Mouse (Mus musculus) limb, embryonic 10.5 days (tissue): ENCODE results near the gene Lipm. TPM values are rescaled to one million over a fixed set of nuclear protein-coding genes. Genes with fewer than 3 reads are reported as not detected.

ENCODE experiments used
- DNase-seq: peaks from one replicate; pipeline ENCODE4 v3.0.0-alpha.2; 2017; ENCODE audit warnings: low spot score
- H3K27ac ChIP-seq: fragments of 300-500 bp; sonication (generic); 2 replicates; pipeline ENCODE4 v1.5.1; 2016; ENCODE audit warnings: mild to moderate bottlenecking
- H3K27me3 ChIP-seq: fragments of 300-500 bp; sonication (generic); 2 replicates; pipeline ENCODE4 v1.6.1; 2016; ENCODE audit warnings: low read depth, mild to moderate bottlenecking; ENCODE audit not compliant: poor library complexity, severe bottlenecking
- H3K36me3 ChIP-seq: fragments of 300-500 bp; sonication (generic); 2 replicates; pipeline ENCODE4 v1.6.1; 2016; ENCODE audit warnings: mild to moderate bottlenecking, moderate library complexity
- H3K4me1 ChIP-seq: fragments of 300-500 bp; sonication (generic); 2 replicates; pipeline ENCODE4 v1.6.1; 2016
- H3K4me3 ChIP-seq: fragments of 300-500 bp; sonication (generic); 2 replicates; pipeline ENCODE4 v1.5.1; 2016; ENCODE audit warnings: mild to moderate bottlenecking, moderate library complexity
- H3K9me3 ChIP-seq: fragments of 300-500 bp; sonication (generic); replicated peaks from 2 replicates; pipeline ENCODE4 v1.6.1; 2016; ENCODE audit warnings: mild to moderate bottlenecking
- WGBS: fragments of 180-500 bp; shearing (Covaris S2); methylation state at CpG from one replicate; pipeline ENCODE4 v1.1.7; 2016; 5-methylcytosine and 5-hydroxymethylcytosine counted together
- polyA plus RNA-seq: library from polyadenylated mRNA; unstranded; fragments of >200 nt; fragmentation: Nextera tagmentation; extraction: Ambion mirVana; gene quantifications from 2 replicates; pipeline ENCODE4 v1.2.1, GENCODE M21; 2016

The Lipm gene
- polyA plus RNA-seq = not detected in 2 replicates

DNA sequence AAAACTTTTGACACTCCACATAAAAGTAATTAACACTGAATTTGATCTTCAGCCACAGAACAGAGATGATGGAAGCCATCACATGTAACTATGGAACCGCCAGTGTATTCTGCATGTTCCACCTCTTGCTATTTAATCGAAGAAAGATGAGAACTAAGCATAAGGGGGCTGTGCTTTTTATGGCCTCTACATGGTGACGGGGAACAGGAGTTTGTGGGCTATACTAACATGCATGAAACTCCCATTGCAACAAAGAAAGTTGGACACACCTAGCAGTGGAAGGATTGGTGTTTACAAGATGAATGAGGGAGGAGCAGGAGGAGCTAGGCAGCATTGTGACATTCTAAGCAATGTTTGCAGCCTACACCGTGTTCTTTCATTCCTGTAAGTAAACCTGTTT is at the start of gene Lipm:
Gene Lipm (plus strand): TSS at position 301 of the 400 bp plus-strand sequence.
- Histone ChIP-seq H3K36me3 (no peaks in the 10 kb centered on the region), H3K9me3 (no peaks in the 10 kb centered on the region), H3K4me1 (no peaks in the 10 kb centered on the region), H3K27me3 (no peaks in the 10 kb centered on the region), H3K27ac (no peak within 1 kb of the TSS), H3K4me3 (no peak within 1 kb of the TSS)
- WGBS = 84% methylated on average over 4 of the region's 4 CpGs
- DNase-seq = no peak

DNA sequence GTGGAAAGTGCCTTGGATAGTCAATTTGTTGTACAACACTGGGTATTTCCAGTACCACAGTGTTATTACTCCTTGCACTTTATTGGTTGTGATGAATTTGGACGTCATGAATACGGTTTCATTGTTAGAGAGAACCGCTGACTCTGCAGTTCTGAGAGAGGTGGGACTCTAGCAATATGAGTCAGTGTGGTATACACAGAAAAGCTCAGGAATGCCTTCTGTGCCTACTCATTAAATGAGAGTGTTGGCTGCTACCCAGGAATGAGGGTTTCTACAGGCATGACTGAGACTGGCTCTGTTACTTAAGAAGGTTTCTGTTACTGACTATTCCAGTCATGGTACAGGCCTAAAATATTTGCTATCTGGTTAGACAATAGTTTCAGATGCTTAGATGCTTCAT is 49.2 kb upstream of the Lipm start:
- no peaks in the 10 kb centered on the region for H3K36me3 ChIP-seq
- no peaks in the 10 kb centered on the region for H3K27me3 ChIP-seq
- no peaks in the 10 kb centered on the region for H3K9me3 ChIP-seq
- H3K4me1 ChIP-seq = no peaks in the 10 kb centered on the region
- WGBS = 83% methylated on average over 3 of the region's 3 CpGs
- no peak for DNase-seq
- H3K4me3 ChIP-seq = no peak overlapping the region
- H3K27ac ChIP-seq = no peak overlapping the region

DNA sequence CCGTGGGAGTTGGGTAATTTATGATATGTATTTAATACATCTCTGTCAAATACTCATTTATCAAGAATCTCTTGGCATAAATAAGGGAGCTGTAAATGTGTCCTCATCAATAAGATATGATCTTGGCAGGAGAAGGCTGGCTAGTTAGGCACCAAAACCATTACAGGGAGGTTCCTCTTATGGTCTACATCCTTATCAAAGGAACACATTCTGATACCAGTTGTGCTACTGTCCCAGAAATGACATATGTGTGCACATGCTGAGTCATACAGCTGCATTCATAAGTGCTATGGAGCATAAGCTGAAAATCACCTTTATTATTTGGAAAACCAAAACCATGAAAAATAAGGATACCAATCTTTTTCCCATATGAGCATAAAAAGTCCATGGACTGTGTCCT is 37.2 kb upstream of the Lipm start:
- Histone ChIP-seq H3K4me1 (no peaks in the 10 kb centered on the region), H3K9me3 (no peaks in the 10 kb centered on the region), H3K27me3 (no peaks in the 10 kb centered on the region), H3K27ac (no peak overlapping the region), H3K36me3 (no peaks in the 10 kb centered on the region), H3K4me3 (no peak overlapping the region)
- no peak for DNase-seq
- 65% methylated on average over 1 of the region's 1 CpGs for WGBS

DNA sequence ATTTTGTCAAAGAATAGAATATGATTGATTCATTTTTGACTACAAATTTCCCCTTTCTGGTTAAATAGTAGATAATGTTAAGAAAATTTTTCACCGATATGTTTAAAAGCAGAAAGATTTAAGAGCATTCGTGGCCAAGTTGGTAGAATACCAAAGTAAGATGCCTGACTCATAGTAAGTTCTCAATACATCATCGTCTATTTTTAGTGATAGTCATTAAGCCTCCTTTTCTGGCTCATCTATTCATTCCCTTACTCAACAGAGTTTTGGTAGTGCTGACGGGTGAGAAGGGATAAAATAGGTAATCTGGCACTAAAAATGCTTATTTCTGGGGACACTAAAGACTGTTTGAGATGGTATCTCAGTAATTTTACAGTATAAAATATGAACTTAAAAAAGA is 36.7 kb upstream of the Lipm start:
- Histone ChIP-seq H3K27ac (no peak overlapping the region), H3K36me3 (no peaks in the 10 kb centered on the region), H3K4me3 (no peak overlapping the region), H3K4me1 (no peaks in the 10 kb centered on the region), H3K27me3 (no peaks in the 10 kb centered on the region), H3K9me3 (no peaks in the 10 kb centered on the region)
- no peak for DNase-seq
- 92% methylated on average over 4 of the region's 4 CpGs for WGBS

DNA sequence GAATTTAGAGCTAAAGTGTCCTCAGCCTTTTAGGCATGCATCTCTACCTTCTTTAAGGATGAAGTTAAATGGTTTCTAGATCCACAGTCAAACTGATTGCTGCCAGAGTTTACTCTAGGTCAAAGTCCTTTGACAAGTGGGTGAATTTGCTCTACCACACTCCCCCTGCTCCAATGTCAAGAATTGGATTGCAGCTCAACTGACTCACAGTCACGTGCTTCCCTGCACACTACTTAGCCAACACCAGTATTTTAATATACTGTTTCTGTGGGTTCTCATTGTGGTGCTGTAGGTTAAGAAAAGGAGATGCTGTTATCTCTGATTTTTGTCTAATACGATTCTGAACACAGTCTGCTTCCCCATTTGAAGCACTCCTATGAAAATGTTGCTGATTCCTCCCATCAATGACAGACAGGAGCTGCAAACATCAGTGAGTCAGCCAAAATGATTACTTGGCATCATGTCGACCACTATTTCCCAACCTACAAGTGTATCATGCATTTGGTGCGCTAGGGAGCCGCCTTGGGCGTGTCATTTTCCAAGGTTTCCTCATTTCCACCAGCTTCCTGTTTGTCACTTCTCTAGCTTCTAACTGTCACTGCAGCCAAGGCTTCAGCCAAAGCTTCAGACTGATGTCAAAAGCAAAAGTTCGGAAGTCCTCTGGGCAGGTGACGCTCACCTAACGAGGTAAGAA is 33.8 kb upstream of the Lipm start, which contains the start of gene Lipn:
Gene Lipn (plus strand): TSS at position 580 of the 694 bp plus-strand sequence.
- Histone ChIP-seq H3K4me3 (no peak within 1 kb of the TSS), H3K36me3 (no peaks in the 10 kb centered on the region), H3K9me3 (no peaks in the 10 kb centered on the region), H3K27me3 (no peaks in the 10 kb centered on the region), H3K4me1 (no peaks in the 10 kb centered on the region), H3K27ac (no peak within 1 kb of the TSS)
- WGBS = 91% methylated on average over 9 of the region's 9 CpGs
- no peak for DNase-seq

DNA sequence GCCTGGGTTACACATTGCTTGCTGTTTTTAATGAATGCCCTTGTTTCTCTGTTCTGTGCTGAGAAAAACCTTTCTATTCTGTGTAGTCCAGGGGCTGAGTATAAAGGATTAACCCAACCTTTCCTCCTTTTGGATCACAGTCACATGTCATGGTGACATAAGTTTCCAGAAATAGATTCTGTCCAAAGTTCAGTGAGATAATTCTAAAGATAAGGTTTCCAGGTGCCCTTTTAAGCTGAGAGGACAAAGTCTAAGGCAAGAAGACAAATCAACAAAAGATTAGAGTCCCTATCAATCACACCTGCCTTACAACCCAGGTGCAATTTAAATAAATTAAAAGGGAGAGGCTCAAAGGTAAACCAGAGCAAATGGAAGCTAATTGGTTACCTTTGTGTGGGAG is 26.5 kb upstream of the Lipm start:
- Histone ChIP-seq H3K9me3 (no peaks in the 10 kb centered on the region), H3K36me3 (no peaks in the 10 kb centered on the region), H3K4me1 (no peaks in the 10 kb centered on the region), H3K27ac (no peak overlapping the region), H3K27me3 (no peaks in the 10 kb centered on the region), H3K4me3 (no peak overlapping the region)
- DNase-seq = no peak

DNA sequence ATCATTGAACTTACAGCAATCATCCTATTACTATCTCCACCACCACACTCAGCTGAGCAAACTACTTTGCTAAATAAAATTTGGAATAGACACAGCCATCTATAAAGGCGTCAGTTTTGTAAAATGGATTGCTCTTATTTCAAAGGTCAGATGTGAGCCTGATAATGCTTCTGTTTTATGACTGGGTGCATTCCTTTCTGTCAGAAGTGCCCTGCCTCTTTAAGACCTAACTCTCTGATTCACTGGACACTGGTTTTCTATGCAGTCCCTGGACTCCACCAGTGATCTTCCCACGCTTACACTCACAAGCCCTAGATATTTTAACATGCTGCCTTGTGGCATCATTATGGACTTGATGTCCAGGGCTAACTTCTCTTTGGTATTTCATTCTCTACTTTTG is 22.6 kb upstream of the Lipm start:
- no peaks in the 10 kb centered on the region for H3K36me3 ChIP-seq
- no peak overlapping the region for H3K27ac ChIP-seq
- H3K4me1 ChIP-seq = no peaks in the 10 kb centered on the region
- no peaks in the 10 kb centered on the region for H3K27me3 ChIP-seq
- no peaks in the 10 kb centered on the region for H3K9me3 ChIP-seq
- no peak overlapping the region for H3K4me3 ChIP-seq
- WGBS = 80% methylated on average over 2 of the region's 2 CpGs
- DNase-seq = no peak

DNA sequence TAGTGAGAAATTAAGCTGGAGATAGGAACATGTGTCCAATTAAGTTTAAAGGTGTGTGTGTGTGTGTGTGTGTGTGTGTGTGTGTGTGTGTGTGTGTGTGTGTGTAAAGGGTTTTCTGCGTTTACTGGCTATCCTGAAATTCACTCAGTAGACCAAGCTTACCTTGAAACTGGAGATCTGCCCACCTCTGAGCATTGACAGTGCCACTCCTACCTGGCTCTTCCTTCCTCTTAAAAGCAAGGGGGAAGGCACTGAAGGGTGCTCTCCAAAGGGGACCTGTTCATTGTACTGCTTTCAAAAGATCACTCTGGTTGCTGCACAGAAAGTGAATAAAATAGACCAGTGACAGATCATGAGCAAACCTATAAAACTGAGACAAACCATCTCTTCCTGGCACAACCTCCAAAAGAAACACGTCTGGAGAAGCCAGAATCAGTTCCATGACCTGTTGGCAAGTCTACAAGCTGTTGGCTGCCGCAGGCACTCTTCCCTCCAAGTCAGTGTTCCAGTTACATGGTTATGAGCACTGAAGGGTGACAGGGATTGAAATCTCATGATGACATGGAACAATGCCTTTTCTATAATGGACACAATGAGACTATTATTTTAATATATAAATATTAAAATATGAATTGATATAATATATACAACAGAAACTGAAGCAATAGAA is 11.6 kb upstream of the Lipm start:
- Histone ChIP-seq H3K4me1 (no peaks in the 10 kb centered on the region), H3K27ac (no peak overlapping the region), H3K9me3 (no peaks in the 10 kb centered on the region), H3K27me3 (no peaks in the 10 kb centered on the region), H3K4me3 (no peak overlapping the region), H3K36me3 (no peaks in the 10 kb centered on the region)
- DNase-seq = no peak
- 87% methylated on average over 3 of the region's 3 CpGs for WGBS

DNA sequence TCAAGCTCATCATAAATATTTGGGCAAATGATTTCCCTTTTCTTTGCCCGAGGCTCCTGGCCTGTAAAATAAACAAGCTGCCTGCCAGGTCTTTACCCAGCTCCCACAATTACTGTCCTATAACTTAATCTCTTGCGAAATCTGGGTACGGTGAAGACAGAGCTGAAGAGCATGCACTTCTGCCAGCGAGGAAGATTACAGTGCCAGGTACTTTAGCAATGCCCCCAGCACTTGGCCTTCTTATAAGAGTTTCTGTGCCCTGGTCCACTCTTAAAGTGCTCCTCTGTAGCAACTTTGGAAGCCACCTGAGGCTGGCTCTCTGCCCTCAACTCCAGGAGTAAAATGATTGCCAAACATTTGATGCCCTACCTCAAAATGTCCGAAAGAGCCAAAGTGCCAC is 5.4 kb upstream of the Lipm start:
- H3K9me3 ChIP-seq = no peaks in the 10 kb centered on the region

DNA sequence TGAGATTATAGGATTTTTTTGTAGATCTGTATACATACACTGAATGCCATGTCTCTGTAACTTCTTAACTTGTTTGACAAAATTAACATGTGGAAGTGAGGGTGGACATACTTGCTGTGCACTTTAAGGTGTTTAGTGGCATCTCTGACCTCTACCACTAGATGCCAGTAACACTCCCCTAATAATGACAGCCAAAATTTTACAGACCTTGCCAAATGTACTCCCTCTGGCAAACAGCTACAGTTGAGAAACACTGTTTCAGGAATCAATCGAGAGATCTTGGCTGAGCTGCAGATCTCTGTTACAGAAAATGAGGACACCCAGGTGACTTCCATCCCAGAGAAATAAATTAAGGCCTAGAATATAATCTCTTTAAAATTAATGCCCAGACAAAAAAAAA is 4.5 kb upstream of the Lipm start:
- H3K4me1 ChIP-seq = no peaks in the 10 kb centered on the region
- no peaks in the 10 kb centered on the region for H3K27me3 ChIP-seq
- no peaks in the 10 kb centered on the region for H3K9me3 ChIP-seq
- 83% methylated on average over 1 of the region's 1 CpGs for WGBS
- H3K27ac ChIP-seq = no peak overlapping the region
- DNase-seq = no peak
- no peaks in the 10 kb centered on the region for H3K36me3 ChIP-seq
- H3K4me3 ChIP-seq = no peak overlapping the region

More for the DNA sequence above, 5.4 kb upstream of the Lipm start:
- DNase-seq = no peak
- Histone ChIP-seq H3K4me1 (no peaks in the 10 kb centered on the region), H3K4me3 (no peak overlapping the region), H3K27me3 (no peaks in the 10 kb centered on the region), H3K27ac (no peak overlapping the region), H3K36me3 (no peaks in the 10 kb centered on the region)
- WGBS = 82% methylated on average over 5 of the region's 5 CpGs

DNA sequence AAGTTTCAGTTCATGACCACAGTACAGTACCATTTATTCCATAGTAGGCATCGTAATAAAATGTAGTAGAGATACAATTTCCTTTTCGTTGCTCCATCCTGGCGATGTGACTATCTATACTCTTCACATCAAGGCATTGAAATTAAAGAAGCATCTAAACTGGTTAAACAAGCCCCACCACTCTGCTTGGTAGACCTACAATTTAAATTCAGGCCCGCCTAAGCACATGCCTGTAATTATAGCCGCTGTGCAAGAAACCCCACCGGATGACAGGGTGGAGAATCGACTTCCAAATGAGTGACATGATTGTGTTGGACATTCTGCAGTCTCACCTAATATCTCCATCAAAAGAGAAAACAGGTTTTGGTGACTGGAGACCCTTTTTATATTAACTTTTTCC is 1.2 kb downstream of the Lipm start:
- Histone ChIP-seq H3K4me1 (no peaks in the 10 kb centered on the region), H3K36me3 (no peaks in the 10 kb centered on the region), H3K9me3 (no peaks in the 10 kb centered on the region), H3K27ac (no peak overlapping the region), H3K27me3 (no peaks in the 10 kb centered on the region), H3K4me3 (no peak overlapping the region)
- DNase-seq = no peak
- 84% methylated on average over 7 of the region's 7 CpGs for WGBS

DNA sequence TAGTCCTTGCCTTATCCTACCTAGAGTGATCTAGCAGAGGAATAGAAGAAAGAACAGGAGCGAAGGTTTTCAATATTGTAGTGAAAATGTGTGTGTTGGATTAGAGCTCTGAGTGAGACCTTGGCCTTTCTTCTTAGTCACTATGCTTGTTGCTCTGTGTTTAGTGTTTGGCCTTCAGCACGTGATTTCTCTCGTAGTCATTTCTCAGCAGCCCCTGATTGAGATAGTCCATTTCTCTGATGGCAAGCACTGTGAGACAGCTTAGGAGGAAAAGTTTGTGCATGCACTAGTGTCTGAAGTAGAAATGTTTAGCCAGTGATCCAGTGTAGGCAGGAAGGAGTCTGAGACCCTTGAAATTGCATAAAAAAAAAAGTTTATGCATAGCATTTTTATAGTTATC is 4.1 kb downstream of the Lipm start:
- Histone ChIP-seq H3K27me3 (no peaks in the 10 kb centered on the region), H3K9me3 (no peaks in the 10 kb centered on the region), H3K4me3 (no peak overlapping the region), H3K27ac (no peak overlapping the region), H3K4me1 (no peaks in the 10 kb centered on the region), H3K36me3 (no peaks in the 10 kb centered on the region)
- DNase-seq = no peak
- 89% methylated on average over 3 of the region's 3 CpGs for WGBS

DNA sequence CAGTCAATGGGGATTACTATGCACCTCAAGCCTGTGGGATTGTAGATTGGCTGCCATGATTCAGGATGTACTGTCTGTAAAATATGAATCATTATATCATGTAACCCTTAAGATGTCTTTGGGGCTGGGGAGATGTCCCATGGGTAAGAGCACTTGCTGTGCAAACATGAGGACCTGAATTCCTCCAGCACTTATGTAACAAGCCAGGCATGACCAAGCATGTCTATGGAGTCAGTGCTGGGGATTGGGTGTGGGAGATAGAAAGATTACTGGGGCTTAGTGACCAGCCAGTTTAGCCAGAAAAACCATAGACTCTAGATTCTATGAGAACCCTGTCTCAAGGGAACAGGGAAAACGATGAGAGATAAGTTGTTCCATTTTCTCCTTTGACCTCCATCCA is 18.4 kb downstream of the Lipm start:
- no peaks in the 10 kb centered on the region for H3K9me3 ChIP-seq
- H3K36me3 ChIP-seq = no peaks in the 10 kb centered on the region
- DNase-seq = no peak
- no peak overlapping the region for H3K4me3 ChIP-seq
- 91% methylated on average over 1 of the region's 1 CpGs for WGBS
- no peaks in the 10 kb centered on the region for H3K27me3 ChIP-seq
- no peaks in the 10 kb centered on the region for H3K4me1 ChIP-seq
- no peak overlapping the region for H3K27ac ChIP-seq

DNA sequence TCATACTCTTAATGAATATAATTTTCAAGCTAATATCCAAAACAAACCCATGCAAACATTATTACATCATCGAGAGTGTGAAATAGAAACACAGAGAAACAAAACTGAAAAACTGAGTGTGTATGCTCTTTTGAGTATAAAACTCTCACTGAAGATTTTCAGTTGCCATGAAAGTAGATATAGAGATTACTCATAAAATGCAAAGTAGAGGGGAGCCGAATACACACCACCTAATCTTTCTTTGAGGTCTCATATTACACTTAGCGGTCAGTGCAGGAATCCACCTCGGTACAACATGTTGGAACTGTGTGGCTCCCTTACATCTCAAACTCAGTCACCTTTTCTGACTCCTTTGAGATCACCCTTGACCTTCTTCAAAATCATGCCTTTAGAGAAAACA is 18.9 kb downstream of the Lipm start:
- WGBS = 82% methylated on average over 4 of the region's 4 CpGs
- no peaks in the 10 kb centered on the region for H3K4me1 ChIP-seq
- H3K9me3 ChIP-seq = no peaks in the 10 kb centered on the region

More for the DNA sequence above, 18.9 kb downstream of the Lipm start:
- Histone ChIP-seq H3K27me3 (no peaks in the 10 kb centered on the region), H3K27ac (no peak overlapping the region), H3K36me3 (no peaks in the 10 kb centered on the region), H3K4me3 (no peak overlapping the region)
- no peak for DNase-seq
